Mouse (Mus musculus) C2C12 (cell line): Measurements from ENCODE around the gene Arl5c.

Experiments
- CEBPB ChIP-seq: IDR thresholded peaks from one replicate; pipeline ENCODE4 v1.6.1; 2011; ENCODE audit warnings: low read depth, mild to moderate bottlenecking, control low read depth, moderate library complexity
- CTCF ChIP-seq: IDR thresholded peaks from one replicate; pipeline ENCODE4 v1.5.1; 2011; ENCODE audit not compliant: control insufficient read depth, insufficient read depth, insufficient read length
- MAX ChIP-seq: IDR thresholded peaks from one replicate; pipeline ENCODE4 v1.6.1; 2011; ENCODE audit warnings: mild to moderate bottlenecking, control low read depth
- MYOG ChIP-seq: IDR thresholded peaks from one replicate; pipeline ENCODE4 v1.6.1; 2011; ENCODE audit not compliant: control insufficient read depth, insufficient read length; ENCODE audit errors: extremely low read depth

- peak; percentile 55 for TF ChIP-seq MAX
- no peak for TF ChIP-seq CTCF
- no peak for TF ChIP-seq CEBPB
- TF ChIP-seq MYOG: no peak
Measured at GRCm38 (mm10) chr11:98035977-98036377, 40.0 kb upstream of the Arl5c start.
